Mouse (Mus musculus) monocyte, adult 2 months (primary cell): ENCODE results near the gene Sp3.
A peak's percentile ranks its signal among the peaks of the same experiment; 100 is the strongest.
"Not testable (repeated sequence)": the region's sequence is repeated elsewhere in the genome, so short reads cannot be mapped to it uniquely, and the experiment has no call there.

Experiments used
- DNase-seq, 2 experiments: peaks; one replicate each; pipeline ENCODE4 v3.0.0; 2022; ENCODE audit warnings: low spot score in 2 of 2, low read depth in 1 of 2

The Sp3 gene

GRCm38 (mm10) chr2:72994165-72994564 lies 13.9 kb upstream of the Sp3 start:
- DNase-seq, result no peak

GRCm38 (mm10) chr2:72992497-72992896 lies 12.3 kb upstream of the Sp3 start:
- DNase-seq, result no peak

GRCm38 (mm10) chr2:72988945-72989344 lies 8.7 kb upstream of the Sp3 start:
- not testable (repeated sequence) for DNase-seq

GRCm38 (mm10) chr2:72986616-72987015 lies 6.4 kb upstream of the Sp3 start, which contains the start of gene Gm11084:
Gm11084 (minus strand) TSS chr2:72986716.
- DNase-seq, result no peak

GRCm38 (mm10) chr2:72985516-72985915 lies 5.3 kb upstream of the Sp3 start:
- no peak for DNase-seq

GRCm38 (mm10) chr2:72984806-72985205 lies 4.6 kb upstream of the Sp3 start:
- no peak for DNase-seq

- no peak for DNase-seq
These were observed 3.0 kb upstream of the Sp3 start for GRCm38 (mm10) chr2:72983211-72983610.

- DNase-seq, result no peak
These were observed 2.0 kb upstream of the Sp3 start for GRCm38 (mm10) chr2:72982110-72982785.

- no peak for DNase-seq
These were observed 1.3 kb upstream of the Sp3 start for GRCm38 (mm10) chr2:72981441-72982109.

GRCm38 (mm10) chr2:72981075-72981420 lies 802 bp upstream of the Sp3 start:
- no peak for DNase-seq

GRCm38 (mm10) chr2:72979659-72980071 lies 581 bp downstream of the Sp3 start:
- DNase-seq, result peak; percentile 46 to 69

- DNase-seq, result peak; percentile 64 to 80
These were observed 1.2 kb downstream of the Sp3 start for GRCm38 (mm10) chr2:72978901-72979658.

- peak in 1 of 2 experiments; percentile 14 for DNase-seq
These were observed 1.8 kb downstream of the Sp3 start for GRCm38 (mm10) chr2:72978473-72978872.

- no peak for DNase-seq
These were observed 3.0 kb downstream of the Sp3 start for GRCm38 (mm10) chr2:72977272-72977671.

GRCm38 (mm10) chr2:72976036-72976435 lies 4.2 kb downstream of the Sp3 start:
- DNase-seq, result no peak

- DNase-seq, result no peak
These were observed 9.4 kb downstream of the Sp3 start for GRCm38 (mm10) chr2:72970831-72971230.

- DNase-seq, result no peak
These were observed 9.9 kb downstream of the Sp3 start for GRCm38 (mm10) chr2:72970302-72970701.

- DNase-seq, result no peak
These were observed 11.7 kb downstream of the Sp3 start for GRCm38 (mm10) chr2:72968536-72968935.

GRCm38 (mm10) chr2:72965450-72965849 lies 14.8 kb downstream of the Sp3 start:
- no peak for DNase-seq

- no peak for DNase-seq
These were observed 23.8 kb downstream of the Sp3 start for GRCm38 (mm10) chr2:72956415-72956814.

GRCm38 (mm10) chr2:72952979-72953378 lies 27.3 kb downstream of the Sp3 start:
- DNase-seq, result no peak

GRCm38 (mm10) chr2:72935937-72936336 lies 44.3 kb downstream of the Sp3 start:
- no peak for DNase-seq
